In genomic region chr11:32216851-32217250, GRCm38 (mm10) we compare ENCODE assay signal across 10 mouse cellular contexts. TPM values are rescaled to one million over a fixed set of nuclear protein-coding genes. Genes with fewer than 3 reads are reported as not detected.
DNase-seq lines count a peak whose midpoint lies in the region; ATAC-seq and TF ChIP-seq lines count a peak whose summit lies in the region.
"Had no signal": no experiment of that assay in that cellular context is flagged by ENCODE, and none has a peak within 500 bp of the region (broad histone marks: within the 10 kb centered on the region; RNA-seq: fewer than 3 reads in every experiment).

No protein-coding gene starts in this region.

- no peak for TF ChIP-seq POLR2A in thymus, adult 2 months (IDR thresholded peaks at IDR 0.05; ENCODE audit: control insufficient read depth, extremely low read depth, insufficient read depth, low read length, poor library complexity)

- ATAC-seq in neural tube, embryonic 15.5 days (ENCODE audit: low FRiP score), result no peak
- no peak for ATAC-seq in heart, embryonic 13.5 days (ENCODE audit: extremely low read depth, insufficient number of reproducible peaks, low FRiP score, low TSS enrichment)
- ATAC-seq in limb, embryonic 13.5 days (ENCODE audit: low FRiP score, low read depth), result no peak
- peak; percentile 43; the same call in 1 of the 2 replicates for ATAC-seq in midbrain, embryonic 16.5 days

- H3K27ac ChIP-seq in neural tube, embryonic 15.5 days (replicated peaks), result no peak overlapping the region
- H3K27ac ChIP-seq in heart, embryonic 13.5 days (replicated peaks), result no peak overlapping the region
- H3K27ac ChIP-seq in limb, embryonic 13.5 days, result no peak overlapping the region
- no peak overlapping the region for H3K27ac ChIP-seq in midbrain, embryonic 16.5 days (ENCODE audit: low read length)
- no peak overlapping the region for H3K27ac ChIP-seq in thymus, adult 2 months (ENCODE audit: control insufficient read depth, insufficient read depth, low read length)
- H3K27ac ChIP-seq: macrophage had no signal

- 0 out of 2 replicates have a peak, but pooled peaks cover 8% of the 10 kb centered on the region for H3K27me3 ChIP-seq in neural tube, embryonic 15.5 days (replicated peaks)
- no peaks in the 10 kb centered on the region for H3K27me3 ChIP-seq in heart, embryonic 13.5 days (replicated peaks)
- H3K27me3 ChIP-seq in limb, embryonic 13.5 days, result no peaks in the 10 kb centered on the region
- H3K27me3 ChIP-seq in midbrain, embryonic 16.5 days (ENCODE audit: control insufficient read depth, insufficient read depth, low read depth, low read length), result peaks cover 8% of the 10 kb centered on the region; the same call in 1 of the 2 replicates
- peaks cover 12% of the 10 kb centered on the region for H3K27me3 ChIP-seq in thymus, adult 2 months (ENCODE audit: control insufficient read depth, insufficient read depth, low read length)

- H3K4me1 ChIP-seq in neural tube, embryonic 15.5 days, result peaks cover 39% of the 10 kb centered on the region
- H3K4me1 ChIP-seq in heart, embryonic 13.5 days, result peaks cover 43% of the 10 kb centered on the region
- H3K4me1 ChIP-seq in limb, embryonic 13.5 days, result peaks cover 43% of the 10 kb centered on the region
- peaks cover 6% of the 10 kb centered on the region; the same call in 1 of the 2 replicates for H3K4me1 ChIP-seq in midbrain, embryonic 16.5 days (ENCODE audit: control insufficient read depth, insufficient read depth, low read length)
- H3K4me1 ChIP-seq in thymus, adult 2 months (replicated peaks; ENCODE audit: control insufficient read depth, insufficient read depth, low read length), result peaks cover 6% of the 10 kb centered on the region

- peak; percentile 77 for DNase-seq in neural tube, embryonic 10.5 days (ENCODE audit: extremely low spot score, low spot score)
- DNase-seq in WW6 (ENCODE audit: low read depth, low spot score), result peak; percentile 80
- DNase-seq in cerebellum, postnatal 36 days, result peak; percentile 79 to 83
- DNase-seq in thymus, adult 2 months, result peak; percentile 70

- TF ChIP-seq CTCF in thymus, adult 2 months (IDR thresholded peaks at IDR 0.05; ENCODE audit: borderline replicate concordance, control insufficient read depth, extremely low read depth, insufficient read depth, low read length, poor library complexity), result no peak

- no peak overlapping the region for H3K9ac ChIP-seq in neural tube, embryonic 15.5 days (replicated peaks)
- peak overlapping the region; percentile 61; the same call in 1 of the 2 replicates for H3K9ac ChIP-seq in heart, embryonic 13.5 days
- peak overlapping the region; percentile 25; the same call in 1 of the 2 replicates for H3K9ac ChIP-seq in limb, embryonic 13.5 days
- no peak overlapping the region for H3K9ac ChIP-seq in midbrain, embryonic 16.5 days (ENCODE audit: low read depth, low read length)

- H3K4me3 ChIP-seq in neural tube, embryonic 15.5 days (replicated peaks), result no peak overlapping the region
- H3K4me3 ChIP-seq in heart, embryonic 13.5 days, result no peak overlapping the region
- no peak overlapping the region for H3K4me3 ChIP-seq in limb, embryonic 13.5 days
- no peak overlapping the region for H3K4me3 ChIP-seq in midbrain, embryonic 16.5 days (ENCODE audit: low read depth, low read length)
- no peak overlapping the region for H3K4me3 ChIP-seq in thymus, adult 2 months (ENCODE audit: control insufficient read depth, insufficient read depth, low read length)
- H3K4me3 ChIP-seq: erythroblast, embryonic 14.5 days had no signal

- no peaks in the 10 kb centered on the region for H3K9me3 ChIP-seq in neural tube, embryonic 15.5 days (replicated peaks)
- H3K9me3 ChIP-seq in heart, embryonic 13.5 days, result no peaks in the 10 kb centered on the region
- no peaks in the 10 kb centered on the region for H3K9me3 ChIP-seq in limb, embryonic 13.5 days
- no peaks in the 10 kb centered on the region for H3K9me3 ChIP-seq in midbrain, embryonic 16.5 days (replicated peaks; ENCODE audit: control insufficient read depth, low read length, poor library complexity, severe bottlenecking)

- no peak overlapping the region for H3K4me2 ChIP-seq in neural tube, embryonic 15.5 days
- peak overlapping the region; percentile 82; the same call in 1 of the 2 replicates for H3K4me2 ChIP-seq in heart, embryonic 13.5 days
- no peak overlapping the region for H3K4me2 ChIP-seq in limb, embryonic 13.5 days (replicated peaks)
- no peak overlapping the region for H3K4me2 ChIP-seq in midbrain, embryonic 16.5 days (ENCODE audit: low read length)

- no peaks in the 10 kb centered on the region for H3K36me3 ChIP-seq in neural tube, embryonic 15.5 days
- H3K36me3 ChIP-seq in heart, embryonic 13.5 days, result peaks cover 48% of the 10 kb centered on the region
- H3K36me3 ChIP-seq in limb, embryonic 13.5 days, result peaks cover 47% of the 10 kb centered on the region
- H3K36me3 ChIP-seq in midbrain, embryonic 16.5 days (ENCODE audit: control insufficient read depth, insufficient read depth, low read length), result no peaks in the 10 kb centered on the region
- H3K36me3 ChIP-seq in thymus, adult 2 months (ENCODE audit: control insufficient read depth, insufficient read depth, low read length), result no peaks in the 10 kb centered on the region

- WGBS in neural tube, embryonic 15.5 days, result 25% methylated on average over 8 of the region's 8 CpGs
- WGBS in heart, embryonic 13.5 days, result 26% methylated on average over 8 of the region's 8 CpGs
- WGBS in limb, embryonic 13.5 days, result 19% methylated on average over 8 of the region's 8 CpGs
- 21% methylated on average over 8 of the region's 8 CpGs for WGBS in midbrain, embryonic 16.5 days
- 26% methylated on average over 8 of the region's 8 CpGs for WGBS in thymus, adult 2 months

RNA-seq across cellular contexts. Expression of gene Rhbdf1, which starts 5.2 kb away (rescaled TPM):
- 23.8 and 28.4 TPM in 2 replicates for polyA plus RNA-seq in neural tube, embryonic 15.5 days (2015; fragmentation: Nextera tagmentation; extraction: Ambion mirVana)
- polyA plus RNA-seq in heart, embryonic 13.5 days (2015; fragmentation: Nextera tagmentation; extraction: Ambion mirVana), result 34.1 and 34.8 TPM in 2 replicates
- 59.3 and 63.4 TPM in 2 replicates for polyA plus RNA-seq in limb, embryonic 13.5 days (2015; fragmentation: Nextera tagmentation; extraction: Ambion mirVana)
- 18.5 and 24.0 TPM in 2 replicates for polyA plus RNA-seq in midbrain, embryonic 16.5 days (2015; fragmentation: Nextera tagmentation; extraction: Ambion mirVana)
- polyA plus RNA-seq in thymus, adult 2 months (2012; rRNA removed), result 29.9 and 44.9 TPM in 2 replicates

RNA-seq across cellular contexts. Expression of gene Mpg, which starts 9.5 kb away (rescaled TPM):
- 33.9 and 37.8 TPM in 2 replicates for polyA plus RNA-seq in neural tube, embryonic 15.5 days (2015; fragmentation: Nextera tagmentation; extraction: Ambion mirVana)
- polyA plus RNA-seq in heart, embryonic 13.5 days (2015; fragmentation: Nextera tagmentation; extraction: Ambion mirVana), result 19.7 and 21.2 TPM in 2 replicates
- polyA plus RNA-seq in limb, embryonic 13.5 days (2015; fragmentation: Nextera tagmentation; extraction: Ambion mirVana), result 42.7 and 43.5 TPM in 2 replicates
- polyA plus RNA-seq in midbrain, embryonic 16.5 days (2015; fragmentation: Nextera tagmentation; extraction: Ambion mirVana), result 36.1 and 41.7 TPM in 2 replicates
- 21.0 and 25.5 TPM in 2 replicates for polyA plus RNA-seq in thymus, adult 2 months (2012; rRNA removed)

RNA-seq across cellular contexts. Expression of gene Snrnp25, which starts 11.6 kb away (rescaled TPM):
- 45.6 and 54.3 TPM in 2 replicates for polyA plus RNA-seq in neural tube, embryonic 15.5 days (2015; fragmentation: Nextera tagmentation; extraction: Ambion mirVana)
- polyA plus RNA-seq in heart, embryonic 13.5 days (2015; fragmentation: Nextera tagmentation; extraction: Ambion mirVana), result 44.9 and 46.7 TPM in 2 replicates
- polyA plus RNA-seq in limb, embryonic 13.5 days (2015; fragmentation: Nextera tagmentation; extraction: Ambion mirVana), result 58.7 and 66.4 TPM in 2 replicates
- polyA plus RNA-seq in midbrain, embryonic 16.5 days (2015; fragmentation: Nextera tagmentation; extraction: Ambion mirVana), result 37.2 and 41.2 TPM in 2 replicates
- 56.3 and 66.1 TPM in 2 replicates for polyA plus RNA-seq in thymus, adult 2 months (2012; rRNA removed)

RNA-seq across cellular contexts. Expression of gene Il9r, which starts 16.8 kb away (rescaled TPM):
- 1.5 TPM in 1 of 2 replicates, not detected in the other for polyA plus RNA-seq in neural tube, embryonic 15.5 days (2015; fragmentation: Nextera tagmentation; extraction: Ambion mirVana)
- polyA plus RNA-seq in heart, embryonic 13.5 days (2015; fragmentation: Nextera tagmentation; extraction: Ambion mirVana), result 0.15 TPM in 1 of 2 replicates, not detected in the other
- 0.14 and 0.50 TPM in 2 replicates for polyA plus RNA-seq in limb, embryonic 13.5 days (2015; fragmentation: Nextera tagmentation; extraction: Ambion mirVana)
- not detected in 2 replicates for polyA plus RNA-seq in midbrain, embryonic 16.5 days (2015; fragmentation: Nextera tagmentation; extraction: Ambion mirVana)
- 16.4 and 19.9 TPM in 2 replicates for polyA plus RNA-seq in thymus, adult 2 months (2012; rRNA removed)
- polyA plus RNA-seq: erythroblast, embryonic 14.5 days; macrophage had no signal

RNA-seq across cellular contexts. Expression of gene Nprl3, which starts 50.7 kb away (rescaled TPM):
- 38.8 and 42.5 TPM in 2 replicates for polyA plus RNA-seq in neural tube, embryonic 15.5 days (2015; fragmentation: Nextera tagmentation; extraction: Ambion mirVana)
- polyA plus RNA-seq in heart, embryonic 13.5 days (2015; fragmentation: Nextera tagmentation; extraction: Ambion mirVana), result 33.4 and 34.9 TPM in 2 replicates
- 46.0 and 47.0 TPM in 2 replicates for polyA plus RNA-seq in limb, embryonic 13.5 days (2015; fragmentation: Nextera tagmentation; extraction: Ambion mirVana)
- 45.3 and 52.4 TPM in 2 replicates for polyA plus RNA-seq in midbrain, embryonic 16.5 days (2015; fragmentation: Nextera tagmentation; extraction: Ambion mirVana)
- polyA plus RNA-seq in thymus, adult 2 months (2012; rRNA removed), result 107 and 118 TPM in 2 replicates

Comparison
In these comparisons a context has a peak if more than half of its experiments do, and no peak if none do; other contexts are left out.
1. H3K9ac ChIP-seq: peak in heart, embryonic 13.5 days (single experiment) and limb, embryonic 13.5 days (single experiment); none in neural tube, embryonic 15.5 days (single experiment) and midbrain, embryonic 16.5 days (single experiment).
2. Peak in every context shown above with its lines, with median percentiles within 50 percentile points of each other: DNase-seq.